Mouse (Mus musculus): ENCODE measurements around the gene Slc7a14. TPM values are rescaled to one million over a fixed set of nuclear protein-coding genes. Genes with fewer than 3 reads are reported as not detected.

Slc7a14 gene
- total RNA-seq (2021), result 10 to 100 TPM; 61.0 to 70.3 TPM
- long read RNA-seq, experiment 1, partial matches to known transcripts, result 1 of 10 reads
- long read RNA-seq, experiment 1, other reads (novel, unspliced or antisense), result 9 of 10 reads
- long read RNA-seq, experiment 2, full-length matches to known transcripts, result 1 of 10 reads
- long read RNA-seq, experiment 2, partial matches to known transcripts, result 0 of 10 reads
- long read RNA-seq, experiment 2, other reads (novel, unspliced or antisense), result 9 of 10 reads

- peak; percentile 77 to 81 for DNase-seq (ENCODE audit: low spot score in 2 of 2)
Measured at GRCm38 (mm10) chr3:31309934-31310787, at the start of gene Slc7a14. Gene Slc7a14, minus strand, starts transcription at chr3:31310378.

GRCm38 (mm10) chr3:31346540-31346939 is 36.4 kb upstream of the Slc7a14 start:
- no peak for DNase-seq (ENCODE audit: low spot score in 2 of 2)

GRCm38 (mm10) chr3:31345766-31346165 is 35.6 kb upstream of the Slc7a14 start:
- DNase-seq (ENCODE audit: low spot score in 2 of 2), result no peak

- no peak for DNase-seq (ENCODE audit: low spot score in 2 of 2)
Measured at GRCm38 (mm10) chr3:31339236-31339635, 29.1 kb upstream of the Slc7a14 start.

- peak; percentile 54 to 76 for DNase-seq (ENCODE audit: low spot score in 2 of 2)
Measured at GRCm38 (mm10) chr3:31328237-31328836, 18.2 kb upstream of the Slc7a14 start.

GRCm38 (mm10) chr3:31327791-31328190 is 17.6 kb upstream of the Slc7a14 start:
- DNase-seq (ENCODE audit: low spot score in 2 of 2), result no peak

GRCm38 (mm10) chr3:31324231-31324654 is 14.1 kb upstream of the Slc7a14 start:
- DNase-seq (ENCODE audit: low spot score in 2 of 2), result peak; percentile 3 to 33

GRCm38 (mm10) chr3:31309371-31309933 is 726 bp downstream of the Slc7a14 start:
- peak; percentile 40 to 47 for DNase-seq (ENCODE audit: low spot score in 2 of 2)

GRCm38 (mm10) chr3:31308906-31309305 is 1.3 kb downstream of the Slc7a14 start:
- DNase-seq (ENCODE audit: low spot score in 2 of 2), result peak in 1 of 2 experiments; percentile 20

- DNase-seq (ENCODE audit: low spot score in 2 of 2), result peak; percentile 54 to 72
Measured at GRCm38 (mm10) chr3:31307936-31308335, 2.2 kb downstream of the Slc7a14 start.

GRCm38 (mm10) chr3:31291673-31292602 is 18.2 kb downstream of the Slc7a14 start:
- DNase-seq (ENCODE audit: low spot score in 2 of 2), result no peak

- DNase-seq (ENCODE audit: low spot score in 2 of 2), result no peak
Measured at GRCm38 (mm10) chr3:31287421-31287948, 22.7 kb downstream of the Slc7a14 start.

- no peak for DNase-seq (ENCODE audit: low spot score in 2 of 2)
Measured at GRCm38 (mm10) chr3:31281116-31281515, 29.1 kb downstream of the Slc7a14 start.

- DNase-seq (ENCODE audit: low spot score in 2 of 2), result no peak
Measured at GRCm38 (mm10) chr3:31274875-31275274, 35.3 kb downstream of the Slc7a14 start.

GRCm38 (mm10) chr3:31273247-31273646 is 36.9 kb downstream of the Slc7a14 start:
- DNase-seq (ENCODE audit: low spot score in 2 of 2), result peak; percentile 39 to 53

- no peak for DNase-seq (ENCODE audit: low spot score in 2 of 2)
Measured at GRCm38 (mm10) chr3:31272635-31273034, 37.5 kb downstream of the Slc7a14 start.

- DNase-seq (ENCODE audit: low spot score in 2 of 2), result no peak
Measured at GRCm38 (mm10) chr3:31269551-31270317, 40.4 kb downstream of the Slc7a14 start.

GRCm38 (mm10) chr3:31267921-31268320 is 42.3 kb downstream of the Slc7a14 start:
- no peak for DNase-seq (ENCODE audit: low spot score in 2 of 2)

GRCm38 (mm10) chr3:31266941-31267340 is 43.2 kb downstream of the Slc7a14 start:
- no peak for DNase-seq (ENCODE audit: low spot score in 2 of 2)
